Mouse (Mus musculus) embryonic facial prominence, embryonic 12.5 days (tissue): ENCODE results near the gene Kxd1. TPM values are rescaled to one million over a fixed set of nuclear protein-coding genes. Genes with fewer than 3 reads are reported as not detected.
A peak's percentile ranks its signal among the peaks of the same experiment; 100 is the strongest.

Experiments used
- ATAC-seq: fragments of 200-750 bp; cut with Nextera tagmentation; 2 replicates; pipeline ENCODE4 v1.8.0; 2017; ENCODE audit not compliant: insufficient number of reproducible peaks, insufficient read depth, low FRiP score, low TSS enrichment
- H3K27ac ChIP-seq: fragments of 300-500 bp; sonication (generic); 2 replicates; pipeline ENCODE4 v1.5.1; 2016; ENCODE audit warnings: mild to moderate bottlenecking
- H3K27me3 ChIP-seq: fragments of 300-500 bp; sonication (generic); 2 replicates; pipeline ENCODE4 v1.6.1; 2016; ENCODE audit warnings: mild to moderate bottlenecking, moderate library complexity
- H3K36me3 ChIP-seq: fragments of 300-500 bp; sonication (generic); 2 replicates; pipeline ENCODE4 v1.6.1; 2016; ENCODE audit warnings: mild to moderate bottlenecking
- H3K4me1 ChIP-seq: fragments of 300-500 bp; sonication (generic); 2 replicates; pipeline ENCODE4 v1.6.1; 2016
- H3K4me2 ChIP-seq: fragments of 300-500 bp; sonication (generic); replicated peaks from 2 replicates; pipeline ENCODE4 v1.6.1; 2016; ENCODE audit warnings: mild to moderate bottlenecking, moderate library complexity
- H3K4me3 ChIP-seq: fragments of 300-500 bp; sonication (generic); 2 replicates; pipeline ENCODE4 v1.5.1; 2016; ENCODE audit warnings: mild to moderate bottlenecking
- H3K9ac ChIP-seq: fragments of 300-500 bp; sonication (generic); 2 replicates; pipeline ENCODE4 v1.6.1; 2016; ENCODE audit warnings: mild to moderate bottlenecking, moderate library complexity
- H3K9me3 ChIP-seq: fragments of 300-500 bp; sonication (generic); 2 replicates; pipeline ENCODE4 v1.6.1; 2016; ENCODE audit warnings: mild to moderate bottlenecking, moderate library complexity
- WGBS: fragments of 180-500 bp; shearing (Covaris S2); methylation state at CpG from one replicate; pipeline ENCODE4 v1.1.7; 2016; 5-methylcytosine and 5-hydroxymethylcytosine counted together
- polyA plus RNA-seq: library from polyadenylated mRNA; unstranded; fragments of >200 nt; fragmentation: Nextera tagmentation; extraction: Ambion mirVana; gene quantifications from 2 replicates; pipeline ENCODE4 v1.2.1, GENCODE M21; 2016

Kxd1 gene
- polyA plus RNA-seq, 1 experiment from 2014 or later, result 54.7 TPM

- Histone ChIP-seq H3K9me3 (no peaks in the 10 kb centered on the region), H3K27ac (no peak overlapping the region), H3K4me1 (peaks cover 22% of the 10 kb centered on the region), H3K4me2 (no peak overlapping the region), H3K4me3 (no peak overlapping the region), H3K9ac (no peak overlapping the region), H3K27me3 (no peaks in the 10 kb centered on the region), H3K36me3 (peaks cover 54% of the 10 kb centered on the region)
- 91% methylated on average over 3 of the region's 3 CpGs for WGBS
- no peak for ATAC-seq
Measured at GRCm38 (mm10) chr8:70529741-70530161, 2.0 kb upstream of the Kxd1 start.

- 0 out of 2 replicates have a peak overlapping the region, but pooled peaks have one; percentile 2 for H3K4me2 ChIP-seq
- H3K27ac ChIP-seq, result no peak overlapping the region
- no peak overlapping the region for H3K4me3 ChIP-seq
- 79% methylated on average over 5 of the region's 5 CpGs for WGBS
- no peaks in the 10 kb centered on the region for H3K9me3 ChIP-seq
- no peaks in the 10 kb centered on the region for H3K27me3 ChIP-seq
- H3K4me1 ChIP-seq, result peaks cover 22% of the 10 kb centered on the region
- H3K36me3 ChIP-seq, result peaks cover 50% of the 10 kb centered on the region
- no peak for ATAC-seq
- H3K9ac ChIP-seq, result no peak overlapping the region
Measured at GRCm38 (mm10) chr8:70529299-70529698, 1.5 kb upstream of the Kxd1 start.

- Histone ChIP-seq H3K9me3 (no peaks in the 10 kb centered on the region), H3K27ac (peak overlapping the region; percentile 79), H3K9ac (peak overlapping the region; percentile 81), H3K4me3 (peak overlapping the region; percentile 72), H3K36me3 (peaks cover 40% of the 10 kb centered on the region), H3K4me1 (peaks cover 22% of the 10 kb centered on the region), H3K4me2 (peak overlapping the region; percentile 79), H3K27me3 (no peaks in the 10 kb centered on the region)
- WGBS, result 29% methylated on average over 13 of the region's 13 CpGs
- no peak for ATAC-seq
Measured at GRCm38 (mm10) chr8:70528182-70528797, 534 bp upstream of the Kxd1 start.

GRCm38 (mm10) chr8:70527111-70527511 lies 645 bp downstream of the Kxd1 start:
- no peaks in the 10 kb centered on the region for H3K27me3 ChIP-seq
- peaks cover 26% of the 10 kb centered on the region for H3K4me1 ChIP-seq
- H3K36me3 ChIP-seq, result peaks cover 28% of the 10 kb centered on the region
- peak overlapping the region; percentile 72 for H3K4me3 ChIP-seq
- no peak for ATAC-seq
- no peaks in the 10 kb centered on the region for H3K9me3 ChIP-seq
- WGBS, result 2% methylated on average over 8 of the region's 8 CpGs
- H3K4me2 ChIP-seq, result peak overlapping the region; percentile 79
- peak overlapping the region; percentile 81 for H3K9ac ChIP-seq
- H3K27ac ChIP-seq, result 0 out of 2 replicates have a peak overlapping the region, but pooled peaks have one; percentile 79

GRCm38 (mm10) chr8:70522592-70523403 lies 5.0 kb downstream of the Kxd1 start:
- under 1% methylated on average over 51 of the region's 51 CpGs for WGBS
- Histone ChIP-seq H3K9me3 (no peaks in the 10 kb centered on the region), H3K4me1 (peaks cover 14% of the 10 kb centered on the region), H3K27ac (peak overlapping the region; percentile 78), H3K4me3 (peak overlapping the region; percentile 63), H3K27me3 (no peaks in the 10 kb centered on the region), H3K9ac (peak overlapping the region; percentile 71), H3K36me3 (peaks cover 7% of the 10 kb centered on the region), H3K4me2 (peak overlapping the region; percentile 71)
- peak; percentile 88 for ATAC-seq

DNA sequence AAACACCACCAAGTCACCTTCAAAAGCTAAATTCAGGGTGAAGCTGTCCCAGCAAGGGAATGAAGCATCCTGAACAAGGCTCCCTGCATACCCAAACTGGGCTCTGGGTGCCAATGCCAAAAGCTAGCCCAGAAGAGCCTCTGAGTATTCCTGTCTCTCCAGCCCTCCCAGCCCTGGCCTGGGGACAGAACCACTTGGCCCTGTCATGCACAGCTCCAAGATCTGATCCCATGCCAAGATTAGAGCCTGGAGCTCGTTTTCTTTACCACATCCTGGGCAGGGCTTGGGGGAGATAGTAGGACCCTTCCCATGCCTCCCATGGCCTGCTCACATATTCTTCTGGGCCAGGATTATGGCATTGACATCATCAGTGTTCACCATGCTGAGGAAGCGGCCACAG lies 8.2 kb downstream of the Kxd1 start:
- 61% methylated on average over 2 of the region's 2 CpGs for WGBS
- H3K27ac ChIP-seq, result no peak overlapping the region
- no peak overlapping the region for H3K4me2 ChIP-seq
- no peaks in the 10 kb centered on the region for H3K9me3 ChIP-seq
- peaks cover 23% of the 10 kb centered on the region for H3K36me3 ChIP-seq
- no peaks in the 10 kb centered on the region for H3K27me3 ChIP-seq
- no peak for ATAC-seq
- H3K9ac ChIP-seq, result no peak overlapping the region
- no peak overlapping the region for H3K4me3 ChIP-seq
- peaks cover 6% of the 10 kb centered on the region for H3K4me1 ChIP-seq

GRCm38 (mm10) chr8:70519043-70519442 lies 8.7 kb downstream of the Kxd1 start:
- Histone ChIP-seq H3K36me3 (peaks cover 27% of the 10 kb centered on the region), H3K9ac (no peak overlapping the region)
- WGBS, result 94% methylated on average over 6 of the region's 6 CpGs

GRCm38 (mm10) chr8:70517940-70518643 lies 9.7 kb downstream of the Kxd1 start:
- Histone ChIP-seq H3K4me3 (no peak overlapping the region), H3K27me3 (no peaks in the 10 kb centered on the region), H3K4me2 (no peak overlapping the region), H3K9me3 (no peaks in the 10 kb centered on the region), H3K9ac (no peak overlapping the region), H3K4me1 (peaks cover 6% of the 10 kb centered on the region), H3K27ac (peak overlapping the region; percentile 20; the same call in 1 of the 2 replicates), H3K36me3 (peaks cover 34% of the 10 kb centered on the region)
- WGBS, result 66% methylated on average over 10 of the region's 10 CpGs
- no peak for ATAC-seq

More at GRCm38 (mm10) chr8:70519043-70519442, 8.7 kb downstream of the Kxd1 start:
- no peak overlapping the region for H3K4me3 ChIP-seq
- no peak overlapping the region for H3K4me2 ChIP-seq
- ATAC-seq, result no peak
- H3K4me1 ChIP-seq, result peaks cover 6% of the 10 kb centered on the region
- H3K27me3 ChIP-seq, result no peaks in the 10 kb centered on the region
- H3K27ac ChIP-seq, result no peak overlapping the region
- no peaks in the 10 kb centered on the region for H3K9me3 ChIP-seq

DNA sequence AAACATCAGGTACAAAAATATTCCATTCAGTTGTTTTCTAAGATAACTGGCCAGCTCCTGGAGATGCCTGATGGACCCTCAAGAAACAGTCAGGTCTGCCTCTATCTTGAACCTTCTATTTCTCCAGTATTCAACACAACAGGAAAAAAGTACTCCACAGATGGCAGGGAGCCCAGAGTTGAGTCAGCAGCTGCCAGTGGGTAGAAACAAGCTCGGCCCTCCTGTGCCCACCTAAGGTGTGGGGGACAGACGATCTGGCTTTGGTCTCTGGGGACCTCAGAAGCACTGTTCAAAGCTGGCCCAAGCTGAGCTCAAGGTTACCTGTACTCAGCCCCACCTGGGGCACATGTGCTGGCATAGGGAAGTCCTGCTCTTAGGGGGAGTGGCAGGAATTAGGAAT lies 14.3 kb downstream of the Kxd1 start:
- Histone ChIP-seq H3K9me3 (no peaks in the 10 kb centered on the region), H3K4me2 (no peak overlapping the region), H3K4me1 (peaks cover 10% of the 10 kb centered on the region), H3K4me3 (no peak overlapping the region), H3K27ac (no peak overlapping the region), H3K9ac (no peak overlapping the region), H3K36me3 (peaks cover 39% of the 10 kb centered on the region), H3K27me3 (no peaks in the 10 kb centered on the region)
- no peak for ATAC-seq
- WGBS, result 77% methylated on average over 2 of the region's 2 CpGs

- Histone ChIP-seq H3K4me2 (no peak overlapping the region), H3K9me3 (no peaks in the 10 kb centered on the region), H3K27me3 (no peaks in the 10 kb centered on the region), H3K4me1 (peaks cover 11% of the 10 kb centered on the region), H3K27ac (no peak overlapping the region), H3K9ac (no peak overlapping the region), H3K4me3 (no peak overlapping the region), H3K36me3 (peaks cover 49% of the 10 kb centered on the region)
- 94% methylated on average over 11 of the region's 11 CpGs for WGBS
- no peak for ATAC-seq
Measured at GRCm38 (mm10) chr8:70512253-70512903, 15.4 kb downstream of the Kxd1 start.

GRCm38 (mm10) chr8:70511770-70512169 lies 16.0 kb downstream of the Kxd1 start:
- WGBS, result 93% methylated on average over 2 of the region's 2 CpGs
- Histone ChIP-seq H3K9me3 (no peaks in the 10 kb centered on the region), H3K9ac (no peak overlapping the region), H3K4me2 (no peak overlapping the region), H3K4me1 (peaks cover 11% of the 10 kb centered on the region), H3K27me3 (no peaks in the 10 kb centered on the region), H3K36me3 (peaks cover 54% of the 10 kb centered on the region), H3K4me3 (no peak overlapping the region), H3K27ac (no peak overlapping the region)
- no peak for ATAC-seq
